Mouse (Mus musculus) small intestine, adult 2 months (tissue): ENCODE measurements around the gene Dctn3.
A peak's percentile ranks its signal among the peaks of the same experiment; 100 is the strongest.

Experiments used
- CTCF ChIP-seq: fragments of 200-500 bp; IDR thresholded peaks from 2 replicates; pipeline ENCODE4 v1.5.1; 2012; ENCODE audit warnings: low read depth, mild to moderate bottlenecking, control low read depth, inconsistent platforms, low read length, moderate library complexity, mixed read lengths; ENCODE audit not compliant: insufficient replicate concordance, insufficient read length; ENCODE audit errors: extremely low read depth
- POLR2A ChIP-seq: fragments of 200-500 bp; IDR thresholded peaks from 2 replicates; pipeline ENCODE4 v1.6.1; 2012; ENCODE audit warnings: low read depth, mild to moderate bottlenecking, control low read depth, inconsistent platforms, low read length, moderate library complexity

DNA sequence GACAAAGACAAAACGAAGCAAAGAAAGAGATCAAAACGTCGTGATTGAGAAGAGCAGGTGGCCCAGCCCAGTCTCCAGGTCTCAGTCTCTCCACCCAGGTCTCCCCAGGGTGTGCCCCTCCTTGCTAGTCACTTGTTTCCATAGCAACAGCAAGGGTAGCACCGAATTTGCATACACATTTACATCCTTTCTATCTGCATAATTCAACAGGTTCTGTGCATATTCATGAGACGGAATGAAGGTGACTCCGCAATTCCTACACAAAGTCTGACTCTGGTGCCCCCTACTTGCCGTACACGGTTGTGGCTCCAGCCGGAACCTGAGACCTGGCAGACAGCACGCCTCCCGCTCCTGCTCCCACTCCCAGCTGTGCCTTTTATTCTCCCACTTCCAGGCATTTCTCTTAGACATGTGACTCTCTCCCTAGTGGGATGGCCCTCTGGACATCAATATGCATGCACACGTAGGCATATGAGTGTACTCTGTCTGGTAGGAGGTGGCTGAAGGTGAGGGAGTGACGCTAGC lies 15.9 kb downstream of the Dctn3 start:
- TF ChIP-seq CTCF (peak; percentile 52), POLR2A (no peak)
